Mouse (Mus musculus): ENCODE results near the gene Ptprh. TPM values are rescaled to one million over a fixed set of nuclear protein-coding genes. Genes with fewer than 3 reads are reported as not detected.

The Ptprh gene
- not detected for polyA plus RNA-seq (2014; fragmentation: Illumina TruSeq; extraction: RNeasy Lipid Tissue Mini Kit (QIAGEN cat#74804); ENCODE audit: low read depth, low replicate concordance)

DNA sequence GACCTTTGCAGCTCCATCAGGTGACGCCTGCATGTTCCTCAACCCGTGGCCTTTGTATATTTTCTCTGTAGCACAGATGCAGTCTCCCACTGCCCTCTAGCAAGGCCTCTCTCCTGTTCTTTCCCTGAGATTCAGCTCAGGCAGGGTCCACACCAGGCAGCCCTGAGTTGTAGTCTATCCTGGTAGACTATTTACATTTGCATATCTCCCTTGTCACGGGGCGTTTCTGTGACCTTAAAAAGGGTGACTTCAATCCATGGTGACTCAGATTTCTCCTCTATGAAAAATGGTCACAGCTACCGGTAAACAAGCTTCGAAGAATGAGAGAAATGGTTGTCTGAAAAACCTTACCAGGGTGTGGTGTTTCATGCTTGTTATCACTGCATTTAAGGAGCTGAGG, at the start of gene Ptprh:
Gene Ptprh, minus strand, starts transcription at position 169 of the 400 bp plus-strand sequence.

DNA sequence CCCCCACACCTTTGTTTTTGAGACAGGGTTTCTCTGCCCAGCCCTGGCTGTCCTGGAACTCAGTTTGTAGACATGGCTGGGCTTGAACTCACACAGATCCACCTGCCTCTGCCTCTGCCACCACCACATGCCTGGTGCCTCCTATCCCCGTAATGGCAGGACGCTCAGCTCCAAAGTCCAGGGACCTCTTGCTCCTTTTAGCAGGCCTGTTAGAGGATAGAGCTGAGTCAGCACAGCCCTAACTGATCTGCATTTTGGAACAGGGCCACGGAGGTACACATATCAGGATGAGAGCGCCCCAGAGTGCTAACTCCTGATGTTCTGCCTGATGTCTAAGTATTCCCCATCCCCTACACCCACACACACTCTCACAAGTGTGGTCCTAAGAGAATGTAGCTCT, 27.2 kb upstream of the Ptprh start, which contains the start of gene Tmem86b:
Gene Tmem86b, minus strand, starts transcription at position 392 of the 400 bp plus-strand sequence.

DNA sequence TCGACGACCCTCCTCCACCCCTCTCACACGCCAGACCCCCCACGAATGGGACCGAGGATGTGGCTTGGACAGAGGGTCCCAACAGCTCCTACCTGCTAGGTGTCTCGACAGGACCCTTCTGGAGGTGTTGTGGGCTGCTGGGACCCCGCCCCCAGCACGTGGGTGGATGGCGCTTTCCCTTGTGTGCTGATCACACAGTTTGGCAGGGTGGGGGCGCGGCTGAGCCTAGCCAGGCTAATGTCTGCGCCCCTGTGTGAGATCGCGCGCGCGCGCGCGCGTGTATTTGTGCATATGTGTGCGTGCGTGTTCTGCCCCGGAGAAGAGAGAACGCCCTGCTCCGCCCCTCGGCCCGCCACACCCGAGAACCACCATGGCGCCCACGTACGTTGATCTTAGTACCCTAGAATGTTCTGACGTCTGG, 56.6 kb downstream of the Ptprh start, which contains the start of gene Syt5:
Gene Syt5, minus strand, starts transcription at position 321 of the 421 bp plus-strand sequence.

DNA sequence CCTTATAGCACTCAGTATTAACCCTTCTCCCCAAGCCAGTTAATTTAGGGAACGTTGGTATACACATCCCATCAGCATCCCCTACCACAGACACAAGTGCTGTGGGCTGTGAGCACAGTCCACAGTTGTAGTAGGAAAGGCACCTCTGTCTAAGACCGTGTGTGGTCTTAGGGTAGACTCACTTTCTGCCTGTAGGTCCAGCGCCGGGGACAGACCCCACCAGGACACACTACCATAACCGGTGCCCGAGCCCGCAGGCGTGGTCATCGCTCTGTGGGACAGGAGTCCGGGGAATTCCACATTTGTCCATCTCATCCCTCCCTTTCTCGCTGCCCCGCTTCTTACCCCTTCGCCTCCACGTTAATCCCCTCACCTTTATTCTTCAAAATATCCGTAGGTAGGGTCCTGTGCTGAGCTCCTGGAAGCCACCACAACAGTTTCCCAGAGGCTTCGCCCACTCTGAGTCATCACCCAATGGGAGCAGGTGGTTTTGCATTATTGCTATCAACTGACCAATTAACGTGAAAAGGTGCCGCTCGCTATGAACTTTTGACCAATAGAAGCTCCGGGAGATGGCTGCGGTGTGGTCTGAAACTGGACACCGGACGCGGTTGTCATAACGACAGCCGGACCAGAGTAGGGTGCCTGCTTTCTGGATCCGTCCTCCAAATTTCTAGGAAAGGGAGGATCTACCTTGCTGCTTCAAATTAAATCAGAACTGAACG, 71.7 kb downstream of the Ptprh start, which contains the start of gene Dnaaf3:
Gene Dnaaf3, minus strand, starts transcription at position 449 of the 725 bp plus-strand sequence.

DNA sequence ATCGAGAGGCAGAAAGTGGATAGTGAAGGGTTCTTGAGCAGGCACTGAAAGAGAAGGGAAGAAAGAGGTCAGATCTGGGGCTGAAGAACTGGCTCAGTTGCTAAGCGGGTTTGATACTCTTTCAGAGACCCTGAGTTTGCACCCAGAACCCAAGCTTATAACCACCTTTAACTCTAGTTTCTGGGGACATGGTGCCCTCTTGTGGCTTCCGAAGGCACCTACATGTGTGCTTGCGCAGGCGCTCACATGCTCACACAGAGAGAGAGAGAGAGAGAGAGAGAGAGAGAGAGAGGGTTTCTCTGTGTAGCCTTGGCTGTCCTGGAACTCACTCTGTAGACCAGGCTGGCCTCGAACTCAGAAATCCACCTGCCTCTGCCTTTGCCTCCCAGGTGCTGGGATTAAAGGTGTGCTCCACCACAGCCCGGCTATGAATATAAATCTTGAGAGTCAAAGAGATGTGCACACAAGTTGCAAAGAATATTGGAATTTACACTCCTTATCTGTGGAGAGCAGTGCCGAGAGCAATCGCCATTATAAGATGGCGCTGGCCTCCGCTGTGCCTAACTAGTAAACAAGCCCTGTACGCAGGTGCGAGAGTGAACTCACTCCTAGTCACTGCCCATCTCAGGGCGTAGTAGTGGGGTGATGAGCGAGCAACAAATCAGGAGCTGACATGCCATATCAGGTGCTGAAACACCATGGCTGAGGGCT, 79.5 kb downstream of the Ptprh start, which contains the start of gene Tnni3:
Gene Tnni3, minus strand, starts transcription at position 18 of the 711 bp plus-strand sequence.

DNA sequence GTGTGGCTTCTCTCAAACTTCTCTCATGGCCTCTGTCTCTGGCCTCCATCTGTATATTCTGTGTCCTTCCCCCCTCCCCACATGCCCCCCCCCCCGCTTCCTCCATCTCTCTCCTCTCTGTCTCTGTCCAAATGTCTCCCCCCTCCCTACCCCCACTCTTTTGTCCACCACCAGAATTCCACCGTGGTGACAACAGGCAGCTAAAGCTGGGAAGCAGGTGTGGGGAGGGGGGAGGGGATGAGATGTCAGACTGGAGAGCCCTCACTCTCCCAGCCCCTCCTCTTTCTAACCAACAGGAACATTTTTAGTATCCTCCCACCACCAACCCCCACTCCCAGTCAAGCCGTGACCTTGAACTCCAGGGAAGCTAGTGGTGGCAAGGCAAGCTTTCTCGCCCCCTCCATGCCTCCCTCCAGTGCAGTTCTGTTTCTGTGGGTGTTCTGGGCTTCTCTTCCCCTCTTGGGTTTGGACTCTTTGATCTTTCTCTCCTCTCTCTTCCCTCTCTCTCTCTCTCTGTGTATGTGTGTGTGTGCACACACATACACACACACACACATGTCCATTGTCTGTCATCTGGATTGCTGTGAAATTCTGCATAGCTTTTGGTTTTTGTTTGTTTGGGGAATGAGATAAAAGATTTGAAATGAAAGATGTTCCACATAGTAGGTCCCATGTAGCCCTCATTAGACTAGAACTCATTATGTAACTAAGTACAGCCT, 87.3 kb downstream of the Ptprh start, which contains the start of gene Tnnt1:
Gene Tnnt1, minus strand, starts transcription at position 51 of the 719 bp plus-strand sequence.

DNA sequence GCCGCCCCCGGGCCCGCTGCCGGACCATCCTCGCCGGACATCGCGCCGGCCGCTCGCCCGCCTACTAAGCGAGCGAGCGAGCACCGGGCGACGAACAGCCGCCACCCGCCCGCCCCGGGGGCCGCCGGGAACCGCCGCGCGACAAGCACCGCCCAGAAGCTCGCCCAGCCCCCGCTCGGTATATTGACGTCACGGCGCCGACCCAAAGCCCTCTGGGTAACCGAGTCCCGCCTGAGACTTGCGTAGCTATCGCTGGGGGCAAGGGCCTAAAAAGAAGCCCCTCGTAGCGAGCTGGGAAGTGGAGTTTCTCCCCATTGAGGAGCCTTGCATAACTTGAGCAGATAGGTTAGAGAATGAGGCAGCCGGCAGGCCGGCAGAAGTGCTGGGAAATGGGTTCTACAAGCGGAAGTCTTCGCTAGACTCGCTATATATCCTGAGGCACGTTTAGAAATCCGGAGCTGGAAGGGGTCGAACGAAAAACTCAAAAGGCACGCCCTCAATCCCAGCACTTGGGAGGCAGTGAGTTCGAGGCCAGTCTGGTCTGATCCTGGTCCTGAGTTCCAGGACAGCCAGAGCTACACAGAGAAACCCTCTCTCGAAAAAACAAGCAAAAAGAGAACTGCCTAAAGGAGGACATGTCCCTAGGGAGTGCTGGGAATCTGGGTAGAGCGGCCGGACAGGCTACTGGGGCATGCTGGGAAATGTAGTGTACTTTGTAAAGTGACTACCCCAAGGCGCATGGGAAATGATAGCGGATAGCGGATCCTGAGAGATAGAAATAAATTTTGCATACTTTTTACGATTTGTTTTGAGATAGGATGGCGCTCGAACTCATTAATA, 102.1 kb downstream of the Ptprh start, which contains the start of gene Ppp1r12c:
Gene Ppp1r12c, minus strand, starts transcription at position 123 of the 840 bp plus-strand sequence.

Other genes starting within 250 kb of the Ptprh start
- not detected for gene Gp6, start 206.3 kb downstream of the Ptprh start, polyA plus RNA-seq (2014; fragmentation: Illumina TruSeq; extraction: RNeasy Lipid Tissue Mini Kit (QIAGEN cat#74804); ENCODE audit: low read depth, low replicate concordance)
- 2.8 TPM for gene Rdh13, start 158.4 kb downstream of the Ptprh start, polyA plus RNA-seq (2014; fragmentation: Illumina TruSeq; extraction: RNeasy Lipid Tissue Mini Kit (QIAGEN cat#74804); ENCODE audit: low read depth, low replicate concordance)
- gene Eps8l1, start 143.4 kb downstream of the Ptprh start, polyA plus RNA-seq (2014; fragmentation: Illumina TruSeq; extraction: RNeasy Lipid Tissue Mini Kit (QIAGEN cat#74804); ENCODE audit: low read depth, low replicate concordance), result 0.11 TPM
- 6.8 TPM for gene Ppp1r12c, start 102.4 kb downstream of the Ptprh start, polyA plus RNA-seq (2014; fragmentation: Illumina TruSeq; extraction: RNeasy Lipid Tissue Mini Kit (QIAGEN cat#74804); ENCODE audit: low read depth, low replicate concordance)
- 1.3 TPM for gene Tnnt1, start 87.7 kb downstream of the Ptprh start, polyA plus RNA-seq (2014; fragmentation: Illumina TruSeq; extraction: RNeasy Lipid Tissue Mini Kit (QIAGEN cat#74804); ENCODE audit: low read depth, low replicate concordance)
- gene Tnni3, start 79.8 kb downstream of the Ptprh start, polyA plus RNA-seq (2014; fragmentation: Illumina TruSeq; extraction: RNeasy Lipid Tissue Mini Kit (QIAGEN cat#74804); ENCODE audit: low read depth, low replicate concordance), result not detected
- gene Dnaaf3, start 71.6 kb downstream of the Ptprh start, polyA plus RNA-seq (2014; fragmentation: Illumina TruSeq; extraction: RNeasy Lipid Tissue Mini Kit (QIAGEN cat#74804); ENCODE audit: low read depth, low replicate concordance), result not detected
- gene Syt5, start 56.5 kb downstream of the Ptprh start, polyA plus RNA-seq (2014; fragmentation: Illumina TruSeq; extraction: RNeasy Lipid Tissue Mini Kit (QIAGEN cat#74804); ENCODE audit: low read depth, low replicate concordance), result not detected
- gene Tmem86b, start 27.4 kb upstream of the Ptprh start, polyA plus RNA-seq (2014; fragmentation: Illumina TruSeq; extraction: RNeasy Lipid Tissue Mini Kit (QIAGEN cat#74804); ENCODE audit: low read depth, low replicate concordance), result 34.6 TPM
- gene Ppp6r1, start 55.0 kb upstream of the Ptprh start, polyA plus RNA-seq (2014; fragmentation: Illumina TruSeq; extraction: RNeasy Lipid Tissue Mini Kit (QIAGEN cat#74804); ENCODE audit: low read depth, low replicate concordance), result 10.9 TPM
- gene Hspbp1, start 81.0 kb upstream of the Ptprh start, polyA plus RNA-seq (2014; fragmentation: Illumina TruSeq; extraction: RNeasy Lipid Tissue Mini Kit (QIAGEN cat#74804); ENCODE audit: low read depth, low replicate concordance), result 0.87 TPM
- not detected for gene Brsk1, start 86.6 kb upstream of the Ptprh start, polyA plus RNA-seq (2014; fragmentation: Illumina TruSeq; extraction: RNeasy Lipid Tissue Mini Kit (QIAGEN cat#74804); ENCODE audit: low read depth, low replicate concordance)
- gene Tmem150b, start 121.2 kb upstream of the Ptprh start, polyA plus RNA-seq (2014; fragmentation: Illumina TruSeq; extraction: RNeasy Lipid Tissue Mini Kit (QIAGEN cat#74804); ENCODE audit: low read depth, low replicate concordance), result not detected
- gene Kmt5c, start 136.1 kb upstream of the Ptprh start, polyA plus RNA-seq (2014; fragmentation: Illumina TruSeq; extraction: RNeasy Lipid Tissue Mini Kit (QIAGEN cat#74804); ENCODE audit: low read depth, low replicate concordance), result 1.4 TPM
- not detected for gene Cox6b2, start 149.1 kb upstream of the Ptprh start, polyA plus RNA-seq (2014; fragmentation: Illumina TruSeq; extraction: RNeasy Lipid Tissue Mini Kit (QIAGEN cat#74804); ENCODE audit: low read depth, low replicate concordance)
- gene Fam71e2, start 167.3 kb upstream of the Ptprh start, polyA plus RNA-seq (2014; fragmentation: Illumina TruSeq; extraction: RNeasy Lipid Tissue Mini Kit (QIAGEN cat#74804); ENCODE audit: low read depth, low replicate concordance), result not detected
- not detected for gene Il11, start 178.8 kb upstream of the Ptprh start, polyA plus RNA-seq (2014; fragmentation: Illumina TruSeq; extraction: RNeasy Lipid Tissue Mini Kit (QIAGEN cat#74804); ENCODE audit: low read depth, low replicate concordance)
- gene Tmem190, start 178.9 kb upstream of the Ptprh start, polyA plus RNA-seq (2014; fragmentation: Illumina TruSeq; extraction: RNeasy Lipid Tissue Mini Kit (QIAGEN cat#74804); ENCODE audit: low read depth, low replicate concordance), result not detected
- gene Tmem238, start 185.6 kb upstream of the Ptprh start, polyA plus RNA-seq (2014; fragmentation: Illumina TruSeq; extraction: RNeasy Lipid Tissue Mini Kit (QIAGEN cat#74804); ENCODE audit: low read depth, low replicate concordance), result 1.1 TPM
- gene Rpl28, start 188.8 kb upstream of the Ptprh start, polyA plus RNA-seq (2014; fragmentation: Illumina TruSeq; extraction: RNeasy Lipid Tissue Mini Kit (QIAGEN cat#74804); ENCODE audit: low read depth, low replicate concordance), result 18.8 TPM
- gene Ube2s, start 208.5 kb upstream of the Ptprh start, polyA plus RNA-seq (2014; fragmentation: Illumina TruSeq; extraction: RNeasy Lipid Tissue Mini Kit (QIAGEN cat#74804); ENCODE audit: low read depth, low replicate concordance), result 4.7 TPM
- gene Shisa7, start 240.7 kb upstream of the Ptprh start, polyA plus RNA-seq (2014; fragmentation: Illumina TruSeq; extraction: RNeasy Lipid Tissue Mini Kit (QIAGEN cat#74804); ENCODE audit: low read depth, low replicate concordance), result not detected

All from liver, adult 10 weeks (tissue).